Mouse (Mus musculus): ENCODE data around the gene Bbx. TPM values are rescaled to one million over a fixed set of nuclear protein-coding genes. Genes with fewer than 3 reads are reported as not detected.
A peak's percentile ranks its signal among the peaks of the same experiment; 100 is the strongest.

The Bbx gene
- total RNA-seq, 4 experiments from 2014 or later: 23.5 to 28.2 (median 25.4) TPM

GRCm38 (mm10) chr16:50399775-50400174, 32.4 kb downstream of the Bbx start:
- no peak for DNase-seq (ENCODE audit: low spot score in 2 of 2)

DNA sequence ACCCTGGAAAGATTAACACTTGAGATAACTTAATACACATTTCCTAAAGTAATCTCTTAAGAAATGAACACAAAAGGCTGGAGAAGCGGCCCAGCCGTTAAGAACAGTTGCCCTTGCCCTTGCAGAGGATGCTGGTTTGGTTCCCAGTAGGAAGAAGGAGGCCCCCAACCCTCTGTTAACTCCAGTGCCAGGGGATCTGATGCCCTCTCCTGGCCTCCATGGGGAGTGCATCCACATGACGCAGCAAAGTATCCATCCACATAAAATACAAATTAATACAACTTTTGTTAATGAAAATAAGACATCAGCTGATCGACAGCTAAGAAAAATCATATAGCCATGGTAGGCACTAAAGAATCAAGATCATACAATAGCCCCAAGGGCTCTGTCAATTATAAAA, 33.6 kb downstream of the Bbx start:
- DNase-seq (ENCODE audit: low spot score in 2 of 2): no peak

- DNase-seq (ENCODE audit: low spot score in 2 of 2): no peak
These were observed 36.1 kb downstream of the Bbx start for GRCm38 (mm10) chr16:50395928-50396612.

DNA sequence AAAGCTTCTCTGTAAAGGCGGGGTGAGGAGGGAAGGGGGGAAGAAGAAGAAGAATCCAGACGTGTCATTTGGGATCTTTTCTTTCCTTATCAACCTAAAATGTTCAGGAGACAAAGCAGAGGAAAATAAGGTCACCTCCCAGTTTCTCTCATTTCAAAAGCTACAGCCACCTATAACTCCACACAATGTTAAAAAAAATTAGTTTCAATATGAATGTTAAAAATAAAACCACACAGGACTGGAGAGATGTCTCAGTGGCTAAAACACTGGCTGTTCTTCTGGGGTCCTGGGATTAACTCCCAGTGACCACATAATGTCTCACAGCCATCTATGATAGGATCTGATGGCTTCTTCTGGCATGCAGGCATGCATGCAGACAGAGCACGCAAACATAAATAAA, 43.7 kb downstream of the Bbx start:
- no peak for DNase-seq (ENCODE audit: low spot score in 2 of 2)

DNA sequence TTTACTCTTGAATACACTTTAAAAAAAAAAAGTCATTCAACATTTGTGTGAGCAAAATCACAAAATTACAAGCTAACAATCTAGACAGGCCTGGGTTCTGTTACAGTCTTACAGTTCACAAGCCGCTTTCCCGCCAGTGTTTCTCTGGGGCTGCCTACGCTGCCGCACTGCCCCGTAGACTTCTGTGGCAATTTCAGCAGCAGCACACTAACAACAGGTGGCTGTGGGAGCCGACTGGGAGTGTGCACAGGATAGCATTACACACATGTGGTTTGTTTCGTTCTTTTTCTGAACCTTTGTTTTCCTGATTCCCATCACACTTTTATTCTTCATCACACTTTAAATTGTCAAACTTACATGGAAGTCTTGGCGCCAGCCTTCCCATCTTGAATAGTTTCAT, 48.6 kb downstream of the Bbx start:
- no peak for DNase-seq (ENCODE audit: low spot score in 2 of 2)

DNA sequence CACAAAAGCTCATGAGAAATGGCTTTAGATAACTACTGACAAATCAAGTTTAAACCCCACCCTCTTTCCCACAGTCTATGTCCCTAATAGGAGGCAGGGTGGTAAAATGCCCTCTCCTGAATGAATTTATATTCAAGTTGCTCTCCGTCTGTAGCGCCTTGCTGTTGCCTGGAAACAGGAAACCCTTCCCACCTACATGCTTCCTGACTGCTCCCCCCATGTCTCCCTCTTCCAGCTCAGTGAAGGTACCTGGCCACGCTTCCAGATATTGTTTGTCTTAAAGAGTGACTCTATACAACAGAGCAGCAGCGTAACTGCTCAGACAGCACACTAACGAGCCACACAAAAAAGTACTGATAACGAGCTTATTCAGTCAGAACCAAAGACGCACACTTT, 50.8 kb downstream of the Bbx start:
- DNase-seq (ENCODE audit: low spot score in 2 of 2): peak in 1 of 2 experiments; percentile 37

- peak; percentile 79 for DNase-seq (ENCODE audit: low spot score in 2 of 2)
These were observed 51.4 kb downstream of the Bbx start for GRCm38 (mm10) chr16:50380682-50381350.

DNA sequence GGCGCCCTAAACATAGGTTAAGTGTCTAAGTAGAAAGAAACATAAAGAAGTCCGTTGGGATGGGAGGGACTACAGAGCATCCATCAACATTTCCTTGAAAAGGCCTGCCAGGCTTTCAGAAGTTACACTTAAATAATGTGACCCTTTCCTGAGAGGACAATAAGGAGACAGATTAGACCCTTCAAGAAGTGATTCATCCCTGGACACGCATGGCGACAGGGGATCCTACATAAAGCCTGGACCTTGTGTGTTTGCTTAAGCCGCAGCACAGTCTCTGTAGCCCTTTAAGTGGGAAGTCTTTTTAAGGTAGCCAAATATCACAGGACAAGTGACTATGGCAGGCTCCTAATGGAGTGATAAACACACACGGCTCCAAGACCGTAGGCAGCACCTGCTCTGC, 52.0 kb downstream of the Bbx start:
- no peak for DNase-seq (ENCODE audit: low spot score in 2 of 2)

DNA sequence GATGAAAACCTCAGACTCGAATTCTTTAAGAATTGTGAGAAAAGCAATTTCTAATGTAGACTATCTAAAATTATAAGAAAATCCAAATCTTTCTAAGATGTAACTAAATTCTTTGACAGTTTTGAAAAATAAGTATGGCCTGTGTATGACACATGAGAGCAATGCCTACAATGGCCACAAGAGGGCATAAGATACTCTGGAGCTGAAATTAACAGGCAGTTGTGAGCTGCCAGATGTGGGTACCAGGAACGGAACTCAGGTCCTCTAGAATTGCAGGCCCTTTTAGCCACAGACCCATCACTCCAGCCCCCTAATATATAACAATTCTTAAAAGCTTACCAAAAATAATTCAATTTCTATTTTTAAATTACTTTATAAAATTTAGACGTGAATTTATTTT, 57.6 kb downstream of the Bbx start:
- DNase-seq (ENCODE audit: low spot score in 2 of 2): no peak

DNA sequence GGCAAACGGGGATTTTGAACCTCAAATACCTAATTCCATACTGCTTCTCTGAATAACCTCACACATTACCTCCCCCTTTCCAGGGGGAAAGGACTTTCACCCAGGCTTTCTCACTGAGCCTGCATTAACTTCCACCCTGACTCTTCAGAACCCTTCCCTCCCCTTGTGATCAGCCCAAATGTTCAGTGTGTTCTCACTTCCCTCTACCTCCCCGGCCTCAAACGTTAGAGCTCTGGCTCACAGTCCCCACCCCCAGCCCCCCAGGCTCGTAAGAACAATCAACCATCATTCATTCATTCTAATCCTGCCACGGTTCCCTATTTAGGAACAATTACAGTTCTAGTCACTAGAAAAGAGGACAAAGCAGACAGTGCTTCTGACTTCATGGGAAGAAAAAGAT, 58.5 kb downstream of the Bbx start:
- DNase-seq (ENCODE audit: low spot score in 2 of 2): no peak

DNA sequence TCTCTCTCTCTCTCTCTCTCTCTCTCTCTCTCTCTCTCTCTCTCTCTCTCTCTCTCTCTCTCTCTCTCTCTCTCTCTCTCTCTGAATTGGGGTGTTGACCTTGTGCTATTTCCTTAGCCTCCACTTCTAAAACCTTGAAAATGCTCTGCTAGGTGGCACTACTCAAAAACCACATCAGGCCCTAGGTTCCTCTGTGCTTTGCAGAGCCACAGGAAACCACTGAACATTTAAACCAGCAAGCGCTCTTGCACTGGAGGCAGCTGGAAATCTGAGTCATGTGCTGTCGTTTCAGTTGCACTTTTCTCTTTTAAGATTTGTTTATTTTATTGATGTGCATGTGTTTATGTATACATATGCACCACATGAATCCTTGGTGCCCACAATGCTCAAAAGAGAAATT, 59.6 kb downstream of the Bbx start:
- DNase-seq (ENCODE audit: low spot score in 2 of 2): no peak

DNA sequence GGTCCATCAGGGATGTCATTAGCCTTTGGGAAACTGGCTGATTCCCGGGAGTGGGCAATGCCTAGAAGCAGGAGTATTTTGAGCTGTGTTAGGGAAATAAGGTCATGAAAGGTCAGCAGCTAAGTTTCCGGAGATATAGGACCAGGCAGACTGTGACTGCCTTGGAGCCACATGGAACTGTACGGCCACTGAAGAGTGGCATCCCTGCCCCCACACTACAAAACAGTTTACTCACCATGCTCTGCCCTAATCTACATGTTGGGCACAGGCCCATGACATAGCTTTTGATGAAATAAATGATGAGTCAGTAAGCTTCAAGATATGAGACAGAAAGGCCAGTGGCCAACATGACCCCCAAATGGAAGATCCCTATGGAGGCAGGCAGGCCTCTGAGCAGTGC, 60.7 kb downstream of the Bbx start:
- DNase-seq (ENCODE audit: low spot score in 2 of 2): no peak

DNA sequence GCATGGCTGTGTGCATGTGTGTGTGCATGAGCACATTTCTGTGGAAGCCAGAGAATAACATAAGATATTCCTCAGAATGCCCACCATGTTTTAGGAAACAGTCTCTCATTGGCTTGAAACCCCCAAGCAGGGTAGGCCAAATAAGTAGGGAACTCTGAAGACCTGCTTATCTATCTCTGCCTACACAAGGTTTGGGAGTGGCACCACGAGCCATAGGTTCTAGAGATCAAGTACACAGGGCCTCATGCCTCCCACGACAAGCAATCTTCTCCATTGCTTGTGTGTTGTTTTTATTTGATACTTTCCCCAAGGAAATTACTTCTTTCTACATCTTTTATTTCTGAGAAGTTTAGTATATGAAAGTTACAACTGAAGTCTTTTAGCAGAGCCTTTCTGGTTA, 61.8 kb downstream of the Bbx start:
- no peak for DNase-seq (ENCODE audit: low spot score in 2 of 2)

- DNase-seq (ENCODE audit: low spot score in 2 of 2): no peak
These were observed 65.6 kb downstream of the Bbx start for GRCm38 (mm10) chr16:50366556-50366955.

- peak; percentile 19 to 30 for DNase-seq (ENCODE audit: low spot score in 2 of 2)
These were observed 67.8 kb downstream of the Bbx start for GRCm38 (mm10) chr16:50364189-50365059.

DNA sequence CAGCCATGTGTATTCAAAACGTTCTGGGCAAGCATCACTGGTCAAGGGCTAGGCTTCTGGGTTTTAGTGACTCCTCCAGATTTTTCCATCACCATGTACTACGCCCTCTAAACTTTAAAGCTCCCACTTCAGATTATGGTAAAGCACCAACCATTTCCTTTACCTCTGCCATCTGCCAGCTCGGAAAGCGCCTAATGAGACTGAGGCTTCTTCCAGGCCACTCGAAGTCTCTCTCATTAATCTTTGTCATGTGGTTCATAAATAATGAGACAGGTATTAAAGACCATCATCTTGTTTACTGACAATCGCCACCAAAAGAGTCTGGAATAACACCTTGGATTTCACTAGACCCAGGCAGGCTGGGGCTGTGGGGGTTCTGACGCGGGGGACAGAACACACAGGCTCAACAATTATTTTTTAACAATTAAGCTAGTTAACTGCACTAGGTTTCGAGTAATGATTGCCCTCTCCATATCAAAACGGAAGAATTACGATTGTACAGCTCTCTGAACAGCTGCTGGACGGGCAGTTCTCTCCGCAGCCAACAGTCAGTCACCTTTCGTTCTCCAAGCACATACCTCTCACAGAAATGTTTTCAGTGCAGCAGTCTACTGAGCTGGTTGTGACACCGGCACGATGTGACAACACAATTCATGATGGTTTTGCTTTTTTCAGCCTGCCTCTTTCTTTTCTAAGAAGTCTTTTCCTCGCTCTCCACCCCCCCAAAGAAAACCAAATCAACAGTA, 68.6 kb downstream of the Bbx start:
- peak in 1 of 2 experiments; percentile 24 for DNase-seq (ENCODE audit: low spot score in 2 of 2)

DNA sequence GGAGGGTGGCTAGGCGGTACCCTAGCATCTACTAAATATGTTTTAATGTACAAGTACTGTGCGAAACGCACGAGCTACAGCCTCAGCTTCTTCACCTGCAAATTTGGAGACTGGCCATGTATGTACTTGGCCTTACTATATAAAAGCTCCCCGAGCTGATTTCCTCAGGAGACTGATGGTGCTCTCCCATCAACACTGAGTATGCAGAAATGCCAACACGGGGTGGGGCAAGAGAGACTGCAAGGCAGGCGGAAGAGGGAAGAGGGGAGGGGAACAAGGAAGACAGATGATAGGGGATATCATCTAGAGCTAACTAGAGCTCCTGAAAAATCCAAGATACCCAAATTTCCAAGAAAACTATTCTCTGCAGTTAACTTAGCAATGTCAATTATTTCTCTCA, 71.6 kb downstream of the Bbx start:
- DNase-seq (ENCODE audit: low spot score in 2 of 2): no peak

DNA sequence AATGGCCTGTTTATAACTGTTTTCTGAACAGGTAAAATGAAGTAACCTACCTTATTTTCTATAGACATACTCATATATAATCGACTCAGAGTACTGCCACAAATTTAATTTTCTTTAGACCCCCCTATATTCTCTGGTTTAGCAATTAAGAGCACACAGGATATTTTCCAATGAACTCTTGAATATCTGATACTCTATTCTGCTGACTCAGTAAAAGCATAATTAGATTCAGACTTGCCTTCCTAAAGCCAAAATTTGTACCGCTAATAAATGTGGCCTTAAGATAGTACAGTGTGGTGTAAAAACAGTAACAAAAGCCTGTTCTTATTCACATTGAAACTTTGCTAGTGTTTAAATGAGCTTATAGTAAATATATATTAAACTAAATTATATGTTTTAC, 102.5 kb downstream of the Bbx start:
- no peak for DNase-seq (ENCODE audit: low spot score in 2 of 2)

DNA sequence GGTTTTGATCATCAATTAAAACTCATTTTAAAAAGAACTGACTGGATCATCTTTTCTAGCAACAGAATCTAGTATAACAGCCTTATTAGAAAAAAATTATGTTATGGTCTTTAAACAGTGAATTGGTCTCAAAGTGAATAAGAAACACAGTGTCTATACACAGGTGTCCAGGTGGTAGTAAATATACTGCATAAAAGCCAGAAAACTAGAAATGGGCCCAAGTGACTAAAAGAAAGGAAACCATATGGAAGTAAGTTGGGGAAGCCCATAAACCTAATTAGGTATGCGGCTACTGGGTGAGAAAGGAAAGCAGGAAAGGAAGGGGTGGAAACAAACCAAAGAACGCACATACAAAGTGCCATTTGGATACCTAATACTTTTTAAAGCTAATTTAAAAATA, 107.4 kb downstream of the Bbx start:
- DNase-seq (ENCODE audit: low spot score in 2 of 2): no peak

DNA sequence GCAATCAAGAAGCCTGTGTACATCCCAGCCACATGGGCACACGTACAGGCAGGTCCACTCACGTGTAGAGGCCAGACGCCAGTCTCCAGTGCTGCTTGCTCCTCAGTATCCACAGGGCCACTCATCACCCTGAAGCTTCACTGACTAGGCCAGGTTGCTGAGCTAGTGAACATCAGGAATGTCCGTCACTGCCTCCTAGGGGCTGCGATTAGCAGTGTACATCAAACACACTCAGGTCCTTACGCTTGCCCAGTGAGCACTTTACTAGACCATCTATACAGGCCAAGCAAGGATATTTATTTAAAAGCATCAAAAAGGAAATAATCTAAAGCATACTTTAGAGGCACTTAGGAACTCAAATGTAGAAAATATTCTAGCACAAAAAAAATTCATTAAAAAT, 107.9 kb downstream of the Bbx start:
- no peak for DNase-seq (ENCODE audit: low spot score in 2 of 2)

GRCm38 (mm10) chr16:50321368-50321767, 110.8 kb downstream of the Bbx start:
- DNase-seq (ENCODE audit: low spot score in 2 of 2): no peak

- no peak for DNase-seq (ENCODE audit: low spot score in 2 of 2)
These were observed 113.9 kb downstream of the Bbx start for GRCm38 (mm10) chr16:50318255-50318654.

All from left cerebral cortex, adult 8-10 months (tissue).